Mouse (Mus musculus): ENCODE results near the gene Lgalsl.

The Lgalsl gene

GRCm38 (mm10) chr11:20823961-20824360 lies 6.9 kb downstream of the Lgalsl start:
- DNase-seq (ENCODE audit: low spot score): no peak

- no peak for DNase-seq (ENCODE audit: low spot score)
These were observed 7.6 kb downstream of the Lgalsl start for GRCm38 (mm10) chr11:20823301-20823700.

GRCm38 (mm10) chr11:20821351-20821750 lies 9.5 kb downstream of the Lgalsl start:
- DNase-seq (ENCODE audit: low spot score): no peak

GRCm38 (mm10) chr11:20813901-20814523 lies 16.8 kb downstream of the Lgalsl start:
- DNase-seq (ENCODE audit: low spot score): no peak

- no peak for DNase-seq (ENCODE audit: low spot score)
These were observed 18.5 kb downstream of the Lgalsl start for GRCm38 (mm10) chr11:20812153-20812887.

- DNase-seq (ENCODE audit: low spot score): no peak
These were observed 24.2 kb downstream of the Lgalsl start for GRCm38 (mm10) chr11:20806659-20807058.

GRCm38 (mm10) chr11:20805604-20806249 lies 25.1 kb downstream of the Lgalsl start:
- peak; percentile 25 for DNase-seq (ENCODE audit: low spot score)

GRCm38 (mm10) chr11:20804416-20804815 lies 26.4 kb downstream of the Lgalsl start:
- no peak for DNase-seq (ENCODE audit: low spot score)

- peak; percentile 30 for DNase-seq (ENCODE audit: low spot score)
These were observed 30.4 kb downstream of the Lgalsl start for GRCm38 (mm10) chr11:20800277-20801092.

GRCm38 (mm10) chr11:20797841-20798240 lies 33.0 kb downstream of the Lgalsl start:
- no peak for DNase-seq (ENCODE audit: low spot score)

- no peak for DNase-seq (ENCODE audit: low spot score)
These were observed 35.4 kb downstream of the Lgalsl start for GRCm38 (mm10) chr11:20795466-20795865.

- no peak for DNase-seq (ENCODE audit: low spot score)
These were observed 36.0 kb downstream of the Lgalsl start for GRCm38 (mm10) chr11:20794913-20795254.

- peak; percentile 67 for DNase-seq (ENCODE audit: low spot score)
These were observed 36.5 kb downstream of the Lgalsl start for GRCm38 (mm10) chr11:20794196-20794912.

- no peak for DNase-seq (ENCODE audit: low spot score)
These were observed 37.2 kb downstream of the Lgalsl start for GRCm38 (mm10) chr11:20793676-20794075.

GRCm38 (mm10) chr11:20792667-20793066 lies 38.2 kb downstream of the Lgalsl start:
- no peak for DNase-seq (ENCODE audit: low spot score)

GRCm38 (mm10) chr11:20791334-20791733 lies 39.5 kb downstream of the Lgalsl start:
- DNase-seq (ENCODE audit: low spot score): no peak

- DNase-seq (ENCODE audit: low spot score): no peak
These were observed 41.8 kb downstream of the Lgalsl start for GRCm38 (mm10) chr11:20789015-20789414.

- peak; percentile 53 for DNase-seq (ENCODE audit: low spot score)
These were observed 42.8 kb downstream of the Lgalsl start for GRCm38 (mm10) chr11:20788070-20788469.

- DNase-seq (ENCODE audit: low spot score): no peak
These were observed 44.7 kb downstream of the Lgalsl start for GRCm38 (mm10) chr11:20786191-20786590.

GRCm38 (mm10) chr11:20785186-20785585 lies 45.7 kb downstream of the Lgalsl start:
- no peak for DNase-seq (ENCODE audit: low spot score)

- DNase-seq (ENCODE audit: low spot score): no peak
These were observed 46.1 kb downstream of the Lgalsl start for GRCm38 (mm10) chr11:20784776-20785175.

- no peak for DNase-seq (ENCODE audit: low spot score)
These were observed 47.4 kb downstream of the Lgalsl start for GRCm38 (mm10) chr11:20783467-20783866.
